In the genomic region with DNA sequence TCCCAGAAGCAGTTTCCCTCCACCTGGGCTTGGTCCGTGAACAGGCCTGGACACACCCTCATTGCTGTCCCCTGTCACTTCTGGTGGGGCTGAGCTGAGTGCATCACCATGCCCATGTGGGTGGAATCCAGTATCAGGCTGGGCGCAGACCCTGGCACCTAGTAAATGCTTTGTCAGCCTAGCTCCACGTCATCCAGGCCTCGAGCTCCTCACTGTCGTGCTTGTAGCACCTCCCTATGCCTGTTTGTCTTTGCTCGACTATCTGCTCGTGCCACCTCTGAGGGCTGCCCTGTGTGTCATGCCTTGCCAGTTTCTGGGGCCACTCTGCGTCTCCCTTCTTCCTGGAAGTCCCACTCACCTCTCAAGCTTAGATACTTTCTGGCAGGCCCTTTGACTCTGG, we compare ENCODE assay signal across 9 mouse cellular contexts. TPM values are rescaled to one million over a fixed set of nuclear protein-coding genes. Genes with fewer than 3 reads are reported as not detected.
A peak's percentile ranks its signal among the peaks of the same experiment; 100 is the strongest.
DNase-seq lines count a peak whose midpoint lies in the region; ATAC-seq lines count a peak whose summit lies in the region.
"Had no signal": no experiment of that assay in that cellular context is flagged by ENCODE, and none has a peak within 500 bp of the region (broad histone marks: within the 10 kb centered on the region; RNA-seq: fewer than 3 reads in every experiment).

No protein-coding gene starts in this region.

- 0 out of 2 replicates have a peak overlapping the region, but pooled peaks have one; percentile 23 for H3K27ac ChIP-seq in hindbrain, embryonic 13.5 days
- no peak overlapping the region for H3K27ac ChIP-seq in hindbrain, embryonic 16.5 days (ENCODE audit: low read depth, low read length)
- no peak overlapping the region for H3K27ac ChIP-seq in liver, embryonic 16.5 days (ENCODE audit: low read length)

- H3K9me3 ChIP-seq in hindbrain, embryonic 13.5 days = no peaks in the 10 kb centered on the region
- H3K9me3 ChIP-seq in hindbrain, embryonic 16.5 days (ENCODE audit: control insufficient read depth, low read length) = no peaks in the 10 kb centered on the region
- no peaks in the 10 kb centered on the region for H3K9me3 ChIP-seq in liver, embryonic 16.5 days (replicated peaks; ENCODE audit: control insufficient read depth, low read length)

- WGBS in hindbrain, embryonic 13.5 days = 91% methylated on average over 8 of the region's 8 CpGs
- WGBS in hindbrain, embryonic 16.5 days = 84% methylated on average over 8 of the region's 8 CpGs
- WGBS in liver, embryonic 16.5 days (ENCODE audit: insufficient replicate concordance) = 44% methylated on average over 8 of the region's 8 CpGs

- H3K4me1 ChIP-seq in hindbrain, embryonic 13.5 days (replicated peaks) = peaks cover 81% of the 10 kb centered on the region
- H3K4me1 ChIP-seq in hindbrain, embryonic 16.5 days (ENCODE audit: control insufficient read depth, insufficient read depth, low read depth, low read length) = peaks cover 42% of the 10 kb centered on the region
- peaks cover 60% of the 10 kb centered on the region for H3K4me1 ChIP-seq in liver, embryonic 16.5 days (ENCODE audit: control insufficient read depth, low read depth, low read length)

- H3K4me2 ChIP-seq in hindbrain, embryonic 13.5 days = peak overlapping the region; percentile 94
- H3K4me2 ChIP-seq in hindbrain, embryonic 16.5 days (ENCODE audit: low read length) = no peak overlapping the region
- no peak overlapping the region for H3K4me2 ChIP-seq in liver, embryonic 16.5 days (ENCODE audit: low read depth, low read length)

- DNase-seq in c-Kit-negative CD71-positive TER-119-positive erythroid progenitor cells, embryonic 14.5 days (ENCODE audit: low read depth, low spot score) = peak; percentile 24
- DNase-seq in embryo, embryonic 9.5 days (ENCODE audit: extremely low spot score) = no peak
- DNase-seq in embryo, embryonic 10 days (ENCODE audit: low spot score) = no peak
- DNase-seq: lung, postnatal 4 days had no signal

- H3K9ac ChIP-seq in hindbrain, embryonic 13.5 days = peak overlapping the region; percentile 51
- no peak overlapping the region for H3K9ac ChIP-seq in hindbrain, embryonic 16.5 days (ENCODE audit: low read depth, low read length)
- H3K9ac ChIP-seq in liver, embryonic 16.5 days (ENCODE audit: low read depth, low read length) = peak overlapping the region; percentile 28; the same call in 1 of the 2 replicates

- peak overlapping the region; percentile 14; the same call in 1 of the 2 replicates for H3K4me3 ChIP-seq in hindbrain, embryonic 13.5 days
- no peak overlapping the region for H3K4me3 ChIP-seq in hindbrain, embryonic 16.5 days (ENCODE audit: low read length)
- no peak overlapping the region for H3K4me3 ChIP-seq in liver, embryonic 16.5 days (ENCODE audit: low read depth, low read length)

- no peak for ATAC-seq in hindbrain, embryonic 13.5 days (ENCODE audit: low FRiP score)
- no peak for ATAC-seq in hindbrain, embryonic 16.5 days
- peak; percentile 25 for ATAC-seq in erythroid progenitor cell, adult 5-6 weeks (replicated peaks; ENCODE audit: low FRiP score, poor library complexity, severe bottlenecking)
- ATAC-seq in liver, embryonic 16.5 days (ENCODE audit: low read depth) = 0 out of 2 replicates have a peak, but pooled peaks have one; percentile 1
- ATAC-seq: activated CD4-positive, CD25-positive, alpha-beta regulatory T cell, adult 4 months had no signal

- no peaks in the 10 kb centered on the region for H3K36me3 ChIP-seq in hindbrain, embryonic 13.5 days
- H3K36me3 ChIP-seq in hindbrain, embryonic 16.5 days (ENCODE audit: control insufficient read depth, insufficient read depth, low read length) = no peaks in the 10 kb centered on the region
- no peaks in the 10 kb centered on the region for H3K36me3 ChIP-seq in liver, embryonic 16.5 days (ENCODE audit: control insufficient read depth, insufficient read depth)

- no peaks in the 10 kb centered on the region for H3K27me3 ChIP-seq in hindbrain, embryonic 13.5 days
- no peaks in the 10 kb centered on the region for H3K27me3 ChIP-seq in hindbrain, embryonic 16.5 days (replicated peaks; ENCODE audit: control insufficient read depth, insufficient read depth, low read length)
- no peaks in the 10 kb centered on the region for H3K27me3 ChIP-seq in liver, embryonic 16.5 days (ENCODE audit: control insufficient read depth, insufficient read depth, low read depth, low read length)

RNA-seq across cellular contexts. Expression of a gene that starts 3.2 kb away (rescaled TPM):
- polyA plus RNA-seq in hindbrain, embryonic 13.5 days (2015; fragmentation: Nextera tagmentation; extraction: Ambion mirVana) = 28.2 and 29.3 TPM in 2 replicates
- 25.3 and 30.5 TPM in 2 replicates for polyA plus RNA-seq in hindbrain, embryonic 16.5 days (2015; fragmentation: Nextera tagmentation; extraction: Ambion mirVana)
- total RNA-seq in erythroid progenitor cell, adult 5-6 weeks (2015; ENCODE audit: low replicate concordance) = 12.6 and 19.7 TPM in 2 replicates
- 28.8 and 35.2 TPM in 2 replicates for total RNA-seq in erythroid progenitor cell, adult 5-6 weeks (2017; ENCODE audit: low replicate concordance)
- polyA plus RNA-seq in liver, embryonic 16.5 days (2015; fragmentation: Nextera tagmentation; extraction: Ambion mirVana) = 6.3 and 6.5 TPM in 2 replicates

RNA-seq across cellular contexts. Expression of a gene that starts 24.5 kb away (rescaled TPM):
- 1.4 and 2.0 TPM in 2 replicates for polyA plus RNA-seq in hindbrain, embryonic 13.5 days (2015; fragmentation: Nextera tagmentation; extraction: Ambion mirVana)
- polyA plus RNA-seq in hindbrain, embryonic 16.5 days (2015; fragmentation: Nextera tagmentation; extraction: Ambion mirVana) = 1.6 TPM in 2 replicates
- total RNA-seq in erythroid progenitor cell, adult 5-6 weeks (2015; ENCODE audit: low replicate concordance) = 1.8 and 3.4 TPM in 2 replicates
- total RNA-seq in erythroid progenitor cell, adult 5-6 weeks (2017; ENCODE audit: low replicate concordance) = 3.1 and 5.5 TPM in 2 replicates
- 0.67 and 0.70 TPM in 2 replicates for polyA plus RNA-seq in liver, embryonic 16.5 days (2015; fragmentation: Nextera tagmentation; extraction: Ambion mirVana)

Comparison
In these comparisons a context has a peak if more than half of its experiments do, and no peak if none do; other contexts are left out.
1. ATAC-seq: peak in erythroid progenitor cell, adult 5-6 weeks (single experiment) and liver, embryonic 16.5 days (single experiment); none in hindbrain, embryonic 13.5 days (single experiment) and hindbrain, embryonic 16.5 days (single experiment).